Mouse (Mus musculus) CD4-positive, CD25-positive, alpha-beta regulatory T cell, adult 4 months (primary cell): Measurements from ENCODE around the gene Kdm6b. TPM values are rescaled to one million over a fixed set of nuclear protein-coding genes. Genes with fewer than 3 reads are reported as not detected.
"Not testable (repeated sequence)": the region's sequence is repeated elsewhere in the genome, so short reads cannot be mapped to it uniquely, and the experiment has no call there.

ENCODE experiments used
- ATAC-seq: one replicate; pipeline ENCODE4 v1.8.0; 2017
- polyA plus RNA-seq, 2 experiments: library from polyadenylated mRNA; unstranded; fragments of 100-300 nt; shearing (Covaris generic); gene quantifications; one replicate each; pipeline ENCODE4 v1.2.1; 2017

Gene Kdm6b
- polyA plus RNA-seq, 2 experiments from 2014 or later, result 30.7 to 32.6 TPM

DNA sequence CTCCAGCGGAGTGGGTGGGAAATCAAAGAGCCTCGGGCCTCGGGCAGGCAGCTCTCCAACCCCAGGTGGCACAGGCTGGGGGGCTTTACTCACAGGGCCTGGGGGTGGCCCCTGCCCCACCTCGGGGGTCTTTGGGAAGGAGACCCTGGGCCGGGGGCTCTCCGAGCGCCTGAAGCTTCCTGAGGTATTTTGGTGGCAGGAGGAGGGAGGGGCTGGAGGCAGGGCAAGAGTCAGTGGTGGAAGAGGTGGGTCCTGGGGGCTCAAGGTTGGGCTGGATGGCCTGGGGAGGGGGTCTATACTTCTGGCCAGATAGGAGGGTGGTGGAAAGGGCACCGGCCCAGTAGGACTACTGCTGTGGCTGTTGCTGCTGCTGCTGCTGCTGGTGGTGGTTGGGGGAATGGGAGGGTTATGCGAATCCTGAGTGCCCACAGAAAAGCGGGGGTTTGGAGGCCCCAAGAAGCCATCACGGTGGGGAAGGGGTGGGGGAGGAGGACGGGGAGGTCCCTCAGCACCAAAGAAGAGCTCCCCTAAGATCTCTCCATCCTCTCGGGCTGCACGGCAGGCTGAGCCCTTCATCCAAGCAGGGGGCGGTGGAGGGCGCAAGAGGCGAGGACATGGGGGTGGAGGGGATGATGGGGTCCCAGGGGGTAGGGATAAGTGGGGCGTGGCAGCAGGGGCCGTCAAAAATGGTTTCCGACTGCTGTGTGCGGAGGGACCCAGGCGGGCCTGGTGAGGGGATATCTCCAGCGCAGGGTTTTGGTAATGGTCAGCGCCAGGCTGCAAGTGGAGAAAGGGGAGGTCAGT lies 7.9 kb downstream of the Kdm6b start:
- no peak for ATAC-seq

GRCm38 (mm10) chr11:69404595-69405396 lies 8.7 kb downstream of the Kdm6b start:
- ATAC-seq, result no peak

DNA sequence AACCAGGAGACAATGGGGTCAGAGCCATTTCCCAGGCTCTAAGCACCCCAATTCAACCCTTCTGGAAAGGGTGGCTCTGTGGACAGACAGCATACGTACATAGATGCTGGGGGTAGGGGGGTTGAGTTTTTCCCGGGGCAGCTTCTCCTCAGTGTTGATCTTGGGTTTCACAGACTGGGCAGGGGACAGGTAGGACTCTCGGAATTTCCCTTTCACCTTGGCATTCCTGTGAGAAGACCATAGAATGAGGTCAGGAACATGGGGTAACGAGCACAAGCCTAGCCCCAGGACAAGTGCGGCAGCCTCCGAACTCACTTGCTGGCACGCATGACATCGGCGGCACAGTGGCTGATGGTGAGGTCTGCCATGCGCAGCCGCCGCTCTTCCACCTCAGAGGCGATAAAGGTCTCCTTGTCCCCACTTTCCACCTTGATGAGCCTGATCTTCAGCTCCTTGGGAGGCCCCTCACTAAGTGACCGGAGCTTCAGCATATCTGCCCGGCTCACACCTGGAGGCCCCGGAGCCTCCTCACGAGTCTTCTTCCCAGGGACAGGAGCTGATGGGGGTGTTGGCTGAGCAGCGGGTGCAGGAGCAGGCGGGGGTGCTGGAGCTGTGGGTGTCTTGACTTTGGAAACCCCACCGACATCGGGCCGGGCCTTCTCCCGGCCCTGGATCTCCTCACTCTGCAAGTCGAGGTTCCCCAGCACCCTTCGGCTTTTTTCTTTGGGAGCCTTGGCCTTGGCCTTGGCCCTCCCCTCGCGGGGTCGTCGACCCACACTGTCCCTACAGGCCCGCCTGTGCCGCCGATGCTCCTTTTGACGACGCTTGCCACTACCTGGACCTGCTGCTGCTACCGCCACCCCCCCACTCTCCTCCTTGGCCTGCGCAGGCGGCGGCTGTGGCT lies 9.5 kb downstream of the Kdm6b start:
- ATAC-seq, result no peak

GRCm38 (mm10) chr11:69401987-69402386 lies 11.5 kb downstream of the Kdm6b start:
- ATAC-seq, result no peak

GRCm38 (mm10) chr11:69401210-69401637 lies 12.3 kb downstream of the Kdm6b start:
- peak; percentile 88 for ATAC-seq

- no peak for ATAC-seq
These were observed 13.2 kb downstream of the Kdm6b start for GRCm38 (mm10) chr11:69400083-69400850.

GRCm38 (mm10) chr11:69399201-69400082 lies 14.0 kb downstream of the Kdm6b start:
- ATAC-seq, result no peak

DNA sequence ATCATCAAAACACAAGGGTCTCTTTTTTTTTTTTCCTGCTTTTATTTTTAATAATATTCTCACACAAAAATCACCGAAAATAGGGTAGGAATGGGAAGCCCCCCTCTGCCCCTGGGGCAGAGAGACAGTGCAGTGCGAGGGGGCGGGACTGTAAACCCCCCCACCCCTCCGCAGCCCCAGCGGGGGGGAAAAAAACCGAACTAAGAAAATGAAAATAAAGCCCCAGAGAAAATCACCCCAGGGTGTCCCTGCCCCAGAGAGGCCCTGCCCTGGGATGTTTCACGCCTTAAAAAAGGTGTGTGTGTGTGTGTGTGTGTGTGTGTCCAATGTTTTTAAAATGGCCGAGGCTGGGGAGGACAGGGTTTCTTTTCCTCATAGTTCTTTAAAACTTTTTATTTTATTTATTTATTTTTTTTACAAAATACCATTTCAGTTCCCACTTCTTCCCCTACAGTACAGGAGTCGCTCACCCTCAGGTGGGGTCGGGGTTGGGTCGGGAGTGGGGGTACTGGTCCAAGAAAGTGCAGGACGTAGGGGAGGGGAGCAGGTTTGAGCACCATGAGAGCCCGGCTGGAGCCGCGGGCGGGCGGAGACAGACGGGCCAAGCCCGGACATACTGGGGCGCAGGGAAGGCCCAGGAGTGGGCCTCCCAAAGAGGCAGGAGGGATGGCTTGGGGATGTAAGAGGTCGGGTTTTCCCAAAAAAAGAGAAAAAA lies 14.8 kb downstream of the Kdm6b start:
- ATAC-seq, result no peak

DNA sequence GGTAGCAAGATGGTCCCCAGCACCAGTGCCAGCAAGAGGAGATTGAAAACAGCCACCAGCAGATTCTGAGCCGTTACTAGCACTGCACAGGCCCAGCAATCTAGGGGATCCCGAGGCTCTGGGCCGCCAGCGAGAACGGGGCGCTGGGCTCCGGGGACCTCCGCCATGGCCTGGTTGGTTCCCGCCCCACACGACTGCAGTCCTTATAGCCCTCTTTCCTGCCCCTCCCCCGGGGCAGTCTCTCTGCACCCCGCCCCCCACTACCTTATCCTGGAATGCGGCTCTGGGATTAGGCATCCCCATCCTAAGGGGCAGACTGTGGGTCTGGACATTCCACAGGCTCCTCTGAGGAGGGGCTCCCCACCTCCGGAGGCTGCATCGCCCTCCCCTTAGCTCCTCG lies 15.4 kb downstream of the Kdm6b start, which contains the start of gene Tmem88:
Gene Tmem88, minus strand, starts transcription at position 176 of the 400 bp plus-strand sequence.
- ATAC-seq, result no peak

DNA sequence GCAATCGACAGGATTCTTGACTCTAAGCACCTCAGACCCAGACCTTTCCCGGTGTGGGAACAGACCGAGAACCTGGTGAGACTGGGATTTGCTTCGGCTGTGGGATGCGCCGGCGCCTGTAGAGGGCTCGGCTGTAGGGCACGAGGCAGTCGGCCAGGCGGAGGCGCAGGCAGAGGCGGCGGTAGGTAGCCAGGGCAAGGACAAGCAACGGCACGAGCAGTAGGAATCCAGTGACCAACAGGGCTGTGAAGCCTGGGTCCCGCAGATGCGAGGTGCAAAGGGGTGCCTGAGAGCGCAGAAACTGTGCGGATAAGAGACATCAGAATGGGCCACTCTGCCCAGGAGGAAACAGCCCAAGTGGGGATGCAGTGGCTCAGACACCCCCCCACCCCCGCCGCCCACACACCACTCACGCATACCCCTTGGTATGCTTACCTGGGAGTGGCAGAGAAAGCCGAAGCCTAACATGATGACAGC lies 15.9 kb downstream of the Kdm6b start:
- no peak for ATAC-seq

GRCm38 (mm10) chr11:69396772-69397171 lies 16.7 kb downstream of the Kdm6b start:
- ATAC-seq, result no peak

DNA sequence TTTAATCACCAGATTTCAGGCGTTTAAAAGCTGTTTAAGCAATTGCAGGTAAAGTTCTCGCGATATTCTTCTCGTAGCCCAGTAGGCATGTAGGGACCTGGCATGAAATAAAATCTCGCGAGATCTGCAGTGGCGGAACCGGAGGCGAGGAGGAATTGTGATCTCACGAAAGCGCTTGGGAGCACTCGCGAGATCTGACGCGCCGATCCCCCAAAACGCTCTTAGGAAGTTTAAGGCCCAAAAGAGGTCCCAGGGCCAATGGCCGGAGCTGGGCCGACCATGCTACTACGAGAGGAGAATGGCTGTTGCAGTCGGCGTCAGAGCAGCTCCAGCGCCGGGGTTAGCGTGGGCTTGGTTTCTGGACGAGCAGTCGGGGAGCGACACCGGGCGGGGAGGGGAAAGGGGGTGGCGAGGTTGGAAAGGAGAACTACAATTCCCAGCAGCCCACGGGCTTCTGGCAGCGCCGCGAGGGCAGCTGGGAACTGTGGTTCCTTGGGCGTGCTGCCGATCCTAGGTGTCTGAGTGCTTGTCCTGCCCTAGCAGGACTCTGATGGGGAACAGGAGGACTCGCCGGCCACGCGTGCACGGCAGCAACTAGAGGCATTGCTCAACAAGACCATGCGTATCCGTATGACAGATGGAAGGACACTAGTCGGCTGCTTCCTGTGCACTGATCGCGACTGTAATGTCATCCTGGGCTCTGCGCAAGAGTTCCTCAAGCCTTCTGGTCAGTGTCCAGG lies 17.7 kb downstream of the Kdm6b start:
- ATAC-seq, result peak; percentile 92

GRCm38 (mm10) chr11:69395235-69395633 lies 18.2 kb downstream of the Kdm6b start, which contains the start of the genes Naa38 and Cyb5d1:
Naa38 (plus strand) TSS chr11:69395487.
Cyb5d1 (minus strand) TSS chr11:69395631.
- ATAC-seq, result peak; percentile 74

DNA sequence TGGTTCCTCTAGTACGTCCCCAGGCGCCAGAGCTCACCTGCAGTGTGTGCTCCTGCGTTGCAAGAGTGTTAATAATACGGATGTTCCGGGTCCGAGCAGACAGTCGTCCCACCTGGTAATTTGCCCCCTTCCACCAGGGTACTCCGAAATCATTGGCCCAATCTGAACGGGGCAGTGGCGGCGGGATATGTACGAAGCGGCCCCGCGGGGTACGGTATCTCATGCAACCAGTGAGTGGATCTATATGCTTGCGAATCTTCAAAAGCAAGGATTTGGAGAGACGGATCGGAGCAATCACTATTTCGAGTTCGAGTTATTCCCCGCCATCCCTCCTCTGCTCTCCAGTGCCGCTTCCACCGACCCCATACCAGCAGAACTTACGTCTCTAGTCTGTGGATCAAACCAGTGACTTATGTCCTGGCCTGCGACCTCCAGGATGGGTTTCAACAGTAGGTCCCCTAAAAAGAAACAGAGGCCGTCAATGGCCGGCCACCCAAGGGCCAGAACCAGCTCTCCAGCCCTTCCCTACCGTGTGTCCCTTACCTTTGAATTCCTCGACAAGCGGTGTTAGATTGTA lies 18.8 kb downstream of the Kdm6b start:
- ATAC-seq, result not testable (repeated sequence)

- no peak for ATAC-seq
These were observed 23.0 kb downstream of the Kdm6b start for GRCm38 (mm10) chr11:69390400-69391034.

DNA sequence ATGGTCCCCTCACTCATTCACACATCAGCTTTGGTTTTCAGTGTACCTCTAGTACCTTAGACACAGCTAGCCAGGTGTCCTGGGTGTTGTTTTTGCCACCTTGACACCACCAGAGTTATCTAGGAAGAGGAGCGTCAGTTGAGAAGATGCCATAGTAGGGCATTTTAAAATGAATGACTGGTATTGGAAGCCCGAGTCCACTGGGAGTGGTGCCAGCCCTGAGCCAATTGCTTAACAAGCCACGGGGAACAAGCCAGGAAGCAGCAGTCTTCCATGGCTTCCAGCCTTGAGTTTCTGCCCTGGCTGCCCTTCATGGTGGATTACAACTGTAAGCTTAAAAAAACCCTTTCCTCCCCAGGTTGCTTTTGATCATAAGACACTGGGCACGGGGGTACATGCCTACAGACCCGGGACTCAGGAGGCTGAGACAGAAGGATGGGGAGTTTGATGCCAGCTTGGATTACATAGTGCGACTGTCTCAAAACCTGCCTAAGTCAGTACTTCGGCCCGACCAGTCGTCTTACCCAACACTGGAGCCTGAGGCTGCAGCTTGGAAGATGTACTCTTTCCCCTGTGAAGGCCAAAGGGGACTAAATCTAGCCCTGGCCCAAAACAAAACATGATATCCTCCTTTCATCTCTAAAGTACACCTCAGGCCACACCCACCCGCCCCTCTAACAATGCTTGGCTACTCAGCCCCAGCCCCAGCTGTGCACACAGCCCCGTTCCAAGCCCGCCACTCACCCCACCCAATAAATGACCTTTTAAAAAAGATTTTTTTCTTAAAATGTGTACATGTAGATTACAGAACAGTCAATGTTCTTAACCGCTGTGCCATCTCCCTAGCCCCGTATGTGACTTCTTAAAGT lies 23.7 kb downstream of the Kdm6b start:
- no peak for ATAC-seq

DNA sequence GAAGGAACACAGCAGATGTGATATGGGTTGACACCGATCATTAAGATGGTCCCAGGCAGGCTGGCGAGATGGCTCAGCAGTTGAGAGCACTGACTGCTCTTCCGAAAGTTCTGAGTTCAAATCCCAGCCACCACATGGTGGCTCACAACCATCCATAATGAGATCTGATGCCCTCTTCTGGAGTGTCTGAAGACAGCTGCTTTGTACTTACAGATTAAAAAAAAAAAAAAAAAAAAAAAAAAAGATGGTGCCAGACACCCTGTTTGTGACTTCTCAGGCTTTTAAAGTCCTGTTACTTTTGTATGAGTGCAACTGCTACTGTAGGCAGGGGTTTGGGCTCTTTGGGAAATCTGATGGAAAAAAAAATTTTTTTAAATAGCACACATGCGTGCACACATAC lies 24.8 kb downstream of the Kdm6b start:
- ATAC-seq, result no peak
